ENCODE assay signal across 39 mouse cellular contexts in the genomic region with DNA sequence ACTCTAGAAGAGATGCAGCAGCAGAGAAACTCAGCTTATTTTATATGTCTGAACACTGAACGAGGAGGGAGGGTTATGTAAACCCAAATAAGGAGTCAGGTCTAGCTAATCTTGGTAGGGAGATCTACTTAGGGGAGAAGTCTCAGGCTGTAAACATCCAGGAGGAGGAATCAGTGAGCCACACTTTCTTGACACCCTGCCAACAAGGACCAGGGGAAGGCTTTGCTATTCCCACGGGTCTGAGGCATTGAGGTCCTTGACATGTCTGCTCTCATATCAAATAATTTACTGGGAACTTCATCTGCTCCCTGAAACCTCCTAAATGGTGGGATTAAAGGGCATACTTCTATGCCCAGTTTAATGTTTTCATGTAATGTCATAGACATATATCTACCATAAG. TPM values are rescaled to one million over a fixed set of nuclear protein-coding genes. Genes with fewer than 3 reads are reported as not detected.
DNase-seq lines count a peak whose midpoint lies in the region; ATAC-seq lines count a peak whose summit lies in the region.
"Had no signal": no experiment of that assay in that cellular context is flagged by ENCODE, and none has a peak within 500 bp of the region (broad histone marks: within the 10 kb centered on the region; RNA-seq: fewer than 3 reads in every experiment).

No protein-coding gene starts in this region.

- DNase-seq in cerebellum, postnatal 10 days = peak; percentile 9 to 13
- no peak for DNase-seq in cerebellum, postnatal 4 days (ENCODE audit: low spot score in 2 of 2)
- DNase-seq in MN1 (ENCODE audit: low spot score) = peak; percentile 32
- peak; percentile 45 for DNase-seq in adrenal gland, adult 8-10 months
- peak; percentile 14 for DNase-seq in brain, adult 2 months (ENCODE audit: low read depth, low spot score)
- no peak for DNase-seq in spleen, postnatal 14 days (ENCODE audit: low spot score in 2 of 2)
- no peak for DNase-seq in heart, postnatal 14 days
- DNase-seq: cerebellum, adult 18-20 months; cerebellum, postnatal 14 days; gastrocnemius, postnatal 36 days; heart, adult 18-20 months; kidney, adult 11 months; kidney, postnatal 25 days; midbrain, embryonic 14.5 days had no signal

- intact Hi-C loops in heart, postnatal 14 days (cut with DNase I) = no loop called here

- no peaks in the 10 kb centered on the region for H3K4me1 ChIP-seq in midbrain, embryonic 16.5 days (ENCODE audit: control insufficient read depth, insufficient read depth, low read length)
- H3K4me1 ChIP-seq: hindbrain, embryonic 15.5 days; limb, embryonic 12.5 days; lung, embryonic 15.5 days; neural tube, embryonic 12.5 days; stomach, embryonic 15.5 days had no signal

- H3K4me3 ChIP-seq in midbrain, embryonic 16.5 days (ENCODE audit: low read depth, low read length) = no peak overlapping the region
- H3K4me3 ChIP-seq: hindbrain, embryonic 15.5 days; limb, embryonic 12.5 days; liver, embryonic 15.5 days; lung, embryonic 15.5 days; neural tube, embryonic 12.5 days; stomach, embryonic 15.5 days had no signal

- 68% methylated on average over 2 of the region's 2 CpGs for WGBS in midbrain, embryonic 16.5 days

- no peaks in the 10 kb centered on the region for H3K9me3 ChIP-seq in midbrain, embryonic 16.5 days (replicated peaks; ENCODE audit: control insufficient read depth, low read length, poor library complexity, severe bottlenecking)
- H3K9me3 ChIP-seq: hindbrain, embryonic 15.5 days; limb, embryonic 12.5 days; liver, embryonic 15.5 days; lung, embryonic 15.5 days; neural tube, embryonic 12.5 days; stomach, embryonic 15.5 days had no signal

- no peaks in the 10 kb centered on the region for H3K27me3 ChIP-seq in midbrain, embryonic 16.5 days (ENCODE audit: control insufficient read depth, insufficient read depth, low read depth, low read length)
- H3K27me3 ChIP-seq: neural tube, embryonic 12.5 days; stomach, embryonic 15.5 days had no signal

- no peaks in the 10 kb centered on the region for H3K36me3 ChIP-seq in midbrain, embryonic 16.5 days (ENCODE audit: control insufficient read depth, insufficient read depth, low read length)
- H3K36me3 ChIP-seq: hindbrain, embryonic 15.5 days; limb, embryonic 12.5 days; liver, embryonic 15.5 days; lung, embryonic 15.5 days; neural tube, embryonic 12.5 days; stomach, embryonic 15.5 days had no signal

- no peak overlapping the region for H3K4me2 ChIP-seq in midbrain, embryonic 16.5 days (ENCODE audit: low read length)
- H3K4me2 ChIP-seq: heart, embryonic 11.5 days; hindbrain, embryonic 15.5 days; limb, embryonic 12.5 days; liver, embryonic 15.5 days; lung, embryonic 15.5 days; neural tube, embryonic 12.5 days; stomach, embryonic 15.5 days had no signal

- H3K9ac ChIP-seq in midbrain, embryonic 16.5 days (ENCODE audit: low read depth, low read length) = no peak overlapping the region
- H3K9ac ChIP-seq: hindbrain, embryonic 15.5 days; limb, embryonic 12.5 days; liver, embryonic 15.5 days; lung, embryonic 15.5 days; neural tube, embryonic 12.5 days; stomach, embryonic 15.5 days had no signal

- no peak for ATAC-seq in midbrain, embryonic 16.5 days
- ATAC-seq: forebrain, embryonic 14.5 days; inflammation-experienced regulatory T-cells, adult 6 months had no signal

- H3K27ac ChIP-seq in midbrain, embryonic 16.5 days (ENCODE audit: low read length) = no peak overlapping the region
- H3K27ac ChIP-seq: hindbrain, embryonic 15.5 days; limb, embryonic 12.5 days; liver, embryonic 15.5 days; lung, embryonic 15.5 days; macrophage; neural tube, embryonic 12.5 days; stomach, embryonic 15.5 days had no signal

RNA-seq across cellular contexts. Expression of gene 4833427G06Rik, which starts 5.6 kb away (rescaled TPM):
- under 1 TPM in 2 of 4 experiments, not detected in 2; 0.49 to 0.70 TPM for total RNA-seq in adrenal gland, adult 8-10 months (2022)
- total RNA-seq in heart, postnatal 14 days (2021) = not detected
- 1.2 and 1.3 TPM in 2 replicates for polyA plus RNA-seq in midbrain, embryonic 16.5 days (2015; fragmentation: Nextera tagmentation; extraction: Ambion mirVana)
- total RNA-seq: gastrocnemius, adult 18-20 months; gastrocnemius, postnatal 36 days; hematopoietic stem cell, adult 5-6 weeks; left cerebral cortex, adult 18-20 months; left cerebral cortex, postnatal 25 days; liver, adult 2 months; MEL had no signal
- polyA plus RNA-seq: embryonic facial prominence, embryonic 11.5 days; frontal cortex, adult 2 months; heart, embryonic 11.5 days; inflammation-experienced regulatory T-cells, adult 6 months; kidney, embryonic 14.5 days; limb, embryonic 12.5 days; liver, adult 2 months; liver, embryonic 15.5 days; macrophage; midbrain, embryonic 14.5 days; small intestine, adult 2 months; stomach, embryonic 15.5 days had no signal

RNA-seq across cellular contexts. Expression of gene Layn, which starts 19.4 kb away (rescaled TPM):
- total RNA-seq in adrenal gland, adult 8-10 months (2022) = 10 to 100 TPM in 1 of 4 experiments, 1 to 10 TPM in 3; 6.1 to 10.9 (median 9.7) TPM
- total RNA-seq in heart, postnatal 14 days (2021) = 1 to 10 TPM; 8.8 to 9.7 TPM
- 1.1 and 1.2 TPM in 2 replicates for polyA plus RNA-seq in midbrain, embryonic 16.5 days (2015; fragmentation: Nextera tagmentation; extraction: Ambion mirVana)
- total RNA-seq: MEL had no signal
- polyA plus RNA-seq: inflammation-experienced regulatory T-cells, adult 6 months had no signal

RNA-seq across cellular contexts. Expression of gene Btg4, which starts 35.6 kb away (rescaled TPM):
- not detected for total RNA-seq in adrenal gland, adult 8-10 months (2022)
- total RNA-seq in heart, postnatal 14 days (2021) = not detected
- not detected in 2 replicates for polyA plus RNA-seq in midbrain, embryonic 16.5 days (2015; fragmentation: Nextera tagmentation; extraction: Ambion mirVana)
- total RNA-seq: gastrocnemius, adult 18-20 months; gastrocnemius, postnatal 36 days; heart, adult 18-20 months; hematopoietic stem cell, adult 5-6 weeks; layer of hippocampus, adult 18-20 months; layer of hippocampus, postnatal 10 days; left cerebral cortex, adult 18-20 months; left cerebral cortex, postnatal 25 days; liver, adult 2 months; MEL had no signal
- polyA plus RNA-seq: brain, embryonic 14.5 days; embryonic facial prominence, embryonic 11.5 days; forebrain, embryonic 14.5 days; frontal cortex, adult 2 months; heart, embryonic 11.5 days; heart, embryonic 16.5 days; hindbrain, embryonic 15.5 days; kidney, embryonic 14.5 days; limb, embryonic 12.5 days; liver, adult 2 months; liver, embryonic 15.5 days; lung, embryonic 15.5 days; macrophage; midbrain, embryonic 14.5 days; neural tube, embryonic 12.5 days; small intestine, adult 2 months; stomach, embryonic 15.5 days had no signal

Comparison
In these comparisons a context has a peak if more than half of its experiments do, and no peak if none do; other contexts are left out.
1. DNase-seq: peak in cerebellum, postnatal 10 days (2 of 2), MN1 (single experiment), adrenal gland, adult 8-10 months (single experiment) and brain, adult 2 months (single experiment); none in cerebellum, postnatal 4 days (0 of 2), spleen, postnatal 14 days (0 of 2) and heart, postnatal 14 days (0 of 2).